Mouse (Mus musculus) limb, embryonic 10.5 days (tissue): ENCODE measurements around the gene Ankrd37. TPM values are rescaled to one million over a fixed set of nuclear protein-coding genes. Genes with fewer than 3 reads are reported as not detected.

Source experiments
- DNase-seq: peaks from one replicate; pipeline ENCODE4 v3.0.0-alpha.2; 2017; ENCODE audit warnings: low spot score
- H3K27ac ChIP-seq: fragments of 300-500 bp; sonication (generic); 2 replicates; pipeline ENCODE4 v1.5.1; 2016; ENCODE audit warnings: mild to moderate bottlenecking
- H3K27me3 ChIP-seq: fragments of 300-500 bp; sonication (generic); 2 replicates; pipeline ENCODE4 v1.6.1; 2016; ENCODE audit warnings: low read depth, mild to moderate bottlenecking; ENCODE audit not compliant: poor library complexity, severe bottlenecking
- H3K36me3 ChIP-seq: fragments of 300-500 bp; sonication (generic); 2 replicates; pipeline ENCODE4 v1.6.1; 2016; ENCODE audit warnings: mild to moderate bottlenecking, moderate library complexity
- H3K4me1 ChIP-seq: fragments of 300-500 bp; sonication (generic); 2 replicates; pipeline ENCODE4 v1.6.1; 2016
- H3K4me3 ChIP-seq: fragments of 300-500 bp; sonication (generic); 2 replicates; pipeline ENCODE4 v1.5.1; 2016; ENCODE audit warnings: mild to moderate bottlenecking, moderate library complexity
- H3K9me3 ChIP-seq: fragments of 300-500 bp; sonication (generic); replicated peaks from 2 replicates; pipeline ENCODE4 v1.6.1; 2016; ENCODE audit warnings: mild to moderate bottlenecking
- WGBS: fragments of 180-500 bp; shearing (Covaris S2); methylation state at CpG from one replicate; pipeline ENCODE4 v1.1.7; 2016; 5-methylcytosine and 5-hydroxymethylcytosine counted together
- polyA plus RNA-seq: library from polyadenylated mRNA; unstranded; fragments of >200 nt; fragmentation: Nextera tagmentation; extraction: Ambion mirVana; gene quantifications from 2 replicates; pipeline ENCODE4 v1.2.1, GENCODE M21; 2016

The Ankrd37 gene
- polyA plus RNA-seq, 1 experiment from 2014 or later: 16.6 TPM

- Histone ChIP-seq H3K4me3 (no peak overlapping the region), H3K27me3 (no peaks in the 10 kb centered on the region), H3K4me1 (peaks cover 13% of the 10 kb centered on the region), H3K9me3 (no peaks in the 10 kb centered on the region), H3K27ac (no peak overlapping the region), H3K36me3 (peaks cover 35% of the 10 kb centered on the region)
- 84% methylated on average over 2 of the region's 2 CpGs for WGBS
- no peak for DNase-seq
Measured at GRCm38 (mm10) chr8:45998228-45998627, 7.3 kb downstream of the Ankrd37 start.

DNA sequence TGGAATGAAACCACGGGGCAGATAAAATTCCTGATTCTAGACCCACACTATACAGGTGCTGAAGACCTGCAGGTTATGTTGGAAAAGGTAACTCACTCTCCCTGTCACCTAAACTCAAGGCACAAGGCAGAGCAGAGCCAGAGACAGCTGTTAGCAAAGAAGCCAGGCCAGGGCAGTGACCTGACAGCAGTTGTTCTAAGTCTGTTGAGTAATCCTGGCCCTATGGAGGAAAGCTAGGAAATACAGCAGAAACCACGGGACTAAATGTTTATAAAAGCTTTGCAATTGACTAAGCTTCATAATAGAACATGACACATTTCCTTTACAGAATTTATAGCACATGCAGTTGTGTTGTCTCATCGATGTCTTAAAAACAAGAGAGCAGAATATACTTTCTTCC lies 9.9 kb downstream of the Ankrd37 start:
- Histone ChIP-seq H3K36me3 (peaks cover 41% of the 10 kb centered on the region), H3K9me3 (no peaks in the 10 kb centered on the region), H3K27ac (no peak overlapping the region), H3K27me3 (no peaks in the 10 kb centered on the region), H3K4me1 (peaks cover 12% of the 10 kb centered on the region), H3K4me3 (no peak overlapping the region)
- DNase-seq: no peak
- 88% methylated on average over 3 of the region's 3 CpGs for WGBS

GRCm38 (mm10) chr8:45994111-45994510 lies 11.4 kb downstream of the Ankrd37 start:
- Histone ChIP-seq H3K27ac (no peak overlapping the region), H3K4me3 (no peak overlapping the region), H3K4me1 (peaks cover 3% of the 10 kb centered on the region), H3K27me3 (no peaks in the 10 kb centered on the region), H3K36me3 (peaks cover 47% of the 10 kb centered on the region), H3K9me3 (no peaks in the 10 kb centered on the region)
- DNase-seq: no peak
- 93% methylated on average over 2 of the region's 2 CpGs for WGBS

- Histone ChIP-seq H3K36me3 (peaks cover 45% of the 10 kb centered on the region), H3K4me3 (no peak overlapping the region), H3K27me3 (no peaks in the 10 kb centered on the region), H3K9me3 (no peaks in the 10 kb centered on the region), H3K27ac (no peak overlapping the region), H3K4me1 (peaks cover 7% of the 10 kb centered on the region)
- DNase-seq: no peak
- WGBS: 92% methylated on average over 4 of the region's 4 CpGs
Measured at GRCm38 (mm10) chr8:45990631-45991310, 14.7 kb downstream of the Ankrd37 start.

DNA sequence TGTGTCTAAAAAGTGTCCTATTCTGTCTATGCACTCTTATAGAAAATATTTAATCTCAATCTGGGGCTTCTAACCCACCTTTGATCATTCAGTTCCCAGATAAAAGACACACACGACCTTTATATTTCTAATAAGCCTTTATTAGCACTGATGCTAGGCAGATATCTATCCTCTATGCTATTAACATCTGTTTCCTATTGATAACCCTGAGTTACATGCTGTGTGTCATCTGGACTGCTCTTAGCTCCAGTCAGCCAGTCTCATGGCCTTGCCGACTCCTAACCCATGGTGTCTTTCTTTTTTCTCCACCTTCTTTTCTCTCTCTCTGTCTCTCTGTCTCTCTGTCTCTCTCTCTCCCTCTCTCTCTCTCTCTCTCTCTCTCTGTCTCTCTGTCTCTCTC lies 17.3 kb downstream of the Ankrd37 start:
- peaks cover 45% of the 10 kb centered on the region for H3K36me3 ChIP-seq
- peaks cover 7% of the 10 kb centered on the region for H3K4me1 ChIP-seq
- 65% methylated on average over 2 of the region's 2 CpGs for WGBS
- no peaks in the 10 kb centered on the region for H3K9me3 ChIP-seq
- no peak overlapping the region for H3K27ac ChIP-seq
- no peaks in the 10 kb centered on the region for H3K27me3 ChIP-seq
- no peak for DNase-seq
- no peak overlapping the region for H3K4me3 ChIP-seq

DNA sequence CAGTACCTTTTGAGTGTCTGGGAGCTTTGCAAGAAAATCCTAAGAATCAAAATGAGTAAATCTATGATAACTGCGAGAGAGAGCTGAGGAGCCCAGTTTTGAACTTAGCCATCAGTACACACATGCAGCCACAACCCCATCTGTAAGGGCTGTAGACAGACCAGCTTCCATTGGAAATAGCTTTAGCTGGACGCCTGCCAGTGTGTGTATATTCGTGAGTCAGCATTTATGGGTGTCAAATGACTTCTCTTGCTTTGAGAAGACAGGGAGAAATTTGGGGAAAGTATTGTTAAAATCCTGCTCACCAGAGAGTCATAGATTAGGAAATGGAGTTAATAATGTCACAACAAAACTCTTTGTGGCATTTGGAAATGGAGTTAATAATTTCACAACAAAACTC lies 18.8 kb downstream of the Ankrd37 start:
- no peaks in the 10 kb centered on the region for H3K27me3 ChIP-seq
- peaks cover 52% of the 10 kb centered on the region for H3K36me3 ChIP-seq
- H3K4me3 ChIP-seq: no peak overlapping the region
- H3K9me3 ChIP-seq: no peaks in the 10 kb centered on the region
- no peak for DNase-seq
- peak overlapping the region; percentile 61 for H3K27ac ChIP-seq
- 89% methylated on average over 3 of the region's 3 CpGs for WGBS
- H3K4me1 ChIP-seq: peaks cover 7% of the 10 kb centered on the region

DNA sequence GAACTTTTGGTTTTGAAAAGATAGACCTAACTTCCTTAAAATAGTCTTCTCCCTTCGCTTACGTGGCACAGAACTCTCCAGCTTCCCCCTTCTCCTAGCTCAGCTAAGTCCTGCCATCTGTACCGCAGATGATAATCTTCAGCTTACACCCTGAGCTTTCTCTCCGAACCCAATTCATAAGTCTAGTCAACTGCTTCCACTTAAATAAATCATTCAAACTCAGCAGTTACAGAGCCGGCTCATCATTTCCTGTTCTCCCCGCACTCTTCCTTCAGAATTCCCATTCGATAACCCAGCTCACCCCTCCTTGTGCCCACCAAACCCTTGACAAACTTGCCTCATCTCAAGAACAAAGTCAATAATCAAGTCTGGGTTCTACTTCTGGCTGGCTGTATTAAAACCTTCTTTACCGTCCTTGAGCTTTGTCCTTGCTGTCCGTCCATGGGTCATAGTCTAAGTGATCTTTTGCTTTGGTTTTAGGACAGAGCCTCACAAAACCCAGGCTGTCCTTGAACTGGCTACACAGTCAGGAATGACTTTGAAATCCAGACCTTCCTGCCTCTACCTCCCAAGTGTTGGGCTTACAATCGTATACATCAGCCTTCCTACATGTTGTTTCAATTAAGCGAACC lies 29.6 kb downstream of the Ankrd37 start:
- H3K4me1 ChIP-seq: peaks cover 20% of the 10 kb centered on the region
- H3K9me3 ChIP-seq: no peaks in the 10 kb centered on the region
- 73% methylated on average over 11 of the region's 11 CpGs for WGBS
- peak overlapping the region; percentile 72 for H3K4me3 ChIP-seq
- peaks cover 25% of the 10 kb centered on the region for H3K36me3 ChIP-seq
- H3K27ac ChIP-seq: peak overlapping the region; percentile 86
- no peaks in the 10 kb centered on the region for H3K27me3 ChIP-seq
- DNase-seq: no peak

- Histone ChIP-seq H3K9me3 (no peaks in the 10 kb centered on the region), H3K4me1 (peaks cover 20% of the 10 kb centered on the region), H3K36me3 (peaks cover 20% of the 10 kb centered on the region), H3K27me3 (no peaks in the 10 kb centered on the region), H3K4me3 (peak within 1 kb of the TSS; percentile 72), H3K27ac (peak within 1 kb of the TSS; percentile 86)
- peak; percentile 99 for DNase-seq
- 1% methylated on average over 57 of the region's 57 CpGs for WGBS
Measured at GRCm38 (mm10) chr8:45975126-45975836, 30.2 kb downstream of the Ankrd37 start, which contains the start of the genes 1700029J07Rik and Ufsp2. 1700029J07Rik (minus strand) TSS chr8:45975252. Ufsp2 (plus strand) TSS chr8:45975528.

- WGBS: 77% methylated on average over 8 of the region's 8 CpGs
- no peak for DNase-seq
- peak overlapping the region; percentile 86; the same call in 1 of the 2 replicates for H3K27ac ChIP-seq
- H3K36me3 ChIP-seq: peaks cover 12% of the 10 kb centered on the region
- H3K9me3 ChIP-seq: no peaks in the 10 kb centered on the region
- peaks cover 20% of the 10 kb centered on the region for H3K4me1 ChIP-seq
- no peaks in the 10 kb centered on the region for H3K27me3 ChIP-seq
- peak overlapping the region; percentile 72; the same call in 1 of the 2 replicates for H3K4me3 ChIP-seq
Measured at GRCm38 (mm10) chr8:45973988-45974505, 31.5 kb downstream of the Ankrd37 start.

DNA sequence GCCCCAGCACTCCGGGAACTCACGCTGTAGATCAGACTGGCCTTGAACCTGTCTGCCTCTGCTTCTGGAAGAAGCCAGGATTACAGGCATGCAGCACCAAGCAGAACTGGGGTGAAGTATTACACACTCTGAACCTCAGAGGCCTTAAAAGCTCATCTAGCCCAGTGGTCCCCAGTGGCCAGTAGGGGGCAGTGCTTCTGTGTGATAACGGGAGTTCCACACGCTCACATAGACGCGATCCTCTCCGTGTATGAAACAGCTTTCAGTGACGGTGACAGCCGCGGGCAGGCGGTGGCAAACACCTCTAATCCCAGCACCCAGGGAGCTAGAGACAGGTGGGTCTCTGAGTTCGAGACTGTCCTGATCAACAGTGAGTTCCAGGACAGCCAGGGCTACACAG lies 34.6 kb downstream of the Ankrd37 start:
- no peak overlapping the region for H3K27ac ChIP-seq
- H3K36me3 ChIP-seq: no peaks in the 10 kb centered on the region
- H3K4me3 ChIP-seq: no peak overlapping the region
- DNase-seq: no peak
- no peaks in the 10 kb centered on the region for H3K9me3 ChIP-seq
- no peaks in the 10 kb centered on the region for H3K27me3 ChIP-seq
- peaks cover 16% of the 10 kb centered on the region for H3K4me1 ChIP-seq
- WGBS: 93% methylated on average over 12 of the region's 12 CpGs

GRCm38 (mm10) chr8:45950622-45951021 lies 54.9 kb downstream of the Ankrd37 start:
- DNase-seq: no peak
- H3K27ac ChIP-seq: no peak overlapping the region
- no peak overlapping the region for H3K4me3 ChIP-seq
- no peaks in the 10 kb centered on the region for H3K9me3 ChIP-seq
- no peaks in the 10 kb centered on the region for H3K36me3 ChIP-seq
- WGBS: 59% methylated on average over 2 of the region's 2 CpGs
- H3K4me1 ChIP-seq: no peaks in the 10 kb centered on the region
- H3K27me3 ChIP-seq: no peaks in the 10 kb centered on the region
